Mouse (Mus musculus) right cerebral cortex, postnatal 14 days (tissue): ENCODE data around the gene Osr1.

Source experiments
- DNase-seq: peaks from one replicate; pipeline ENCODE4 v3.0.0; 2022

The Osr1 gene

DNA sequence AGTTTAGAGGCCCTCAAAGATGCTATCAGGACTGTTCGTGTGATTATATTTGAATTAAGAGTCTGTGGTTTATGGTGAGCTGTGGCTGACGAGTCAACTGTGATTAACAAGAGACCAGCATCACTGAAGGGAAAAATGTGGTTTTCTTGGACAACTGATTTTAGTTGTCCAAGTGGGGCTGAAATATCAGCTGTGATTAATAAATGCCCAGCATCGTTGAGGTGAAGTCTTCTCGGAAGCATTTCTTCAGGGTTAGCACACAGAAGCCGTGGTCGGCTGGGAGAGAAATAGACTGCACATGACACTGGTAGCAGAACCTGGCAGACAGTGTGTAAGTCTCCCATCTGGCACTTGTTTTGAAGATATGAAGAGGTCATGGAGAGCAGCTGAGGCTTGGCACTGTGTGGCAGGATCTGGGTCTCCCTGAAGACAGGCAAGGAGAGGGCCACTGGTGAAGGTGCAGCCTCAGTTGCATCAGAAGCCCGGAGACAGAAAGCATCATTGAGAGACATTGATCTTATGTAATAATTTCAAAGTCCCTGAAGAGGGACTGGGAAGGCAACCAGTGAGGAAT, 19.7 kb downstream of the Osr1 start:
- DNase-seq = no peak

DNA sequence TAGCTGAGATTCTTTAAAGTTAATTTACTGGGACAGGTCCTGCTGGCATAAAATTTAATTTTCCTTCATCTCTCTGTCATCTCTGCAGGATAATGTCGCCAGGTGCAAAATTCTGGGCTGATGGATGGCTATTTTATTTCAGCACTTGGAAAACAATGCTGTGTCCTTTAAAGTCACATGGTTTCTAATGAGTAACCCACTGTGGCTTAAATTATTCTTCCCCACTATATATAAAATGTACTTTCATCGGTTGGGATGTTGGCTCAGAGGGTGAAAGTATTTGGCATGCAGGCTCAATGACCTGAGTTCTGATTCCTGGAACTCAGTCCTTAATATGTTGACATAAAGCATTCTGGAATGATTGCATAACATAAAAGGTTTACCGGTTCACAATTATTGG, 21.2 kb downstream of the Osr1 start:
- DNase-seq = no peak

- no peak for DNase-seq
Observed at GRCm38 (mm10) chr12:9598219-9598618, 28.3 kb downstream of the Osr1 start.
